Mouse (Mus musculus) neural tube, embryonic 14.5 days (tissue): ENCODE measurements around the gene Tagap1. TPM values are rescaled to one million over a fixed set of nuclear protein-coding genes. Genes with fewer than 3 reads are reported as not detected.
A peak's percentile ranks its signal among the peaks of the same experiment; 100 is the strongest.
"Not testable (repeated sequence)": the region's sequence is repeated elsewhere in the genome, so short reads cannot be mapped to it uniquely, and the experiment has no call there.

Experiments used
- ATAC-seq: fragments of 200-750 bp; cut with Nextera tagmentation; 2 replicates; pipeline ENCODE4 v1.8.0; 2017; ENCODE audit warnings: low read depth, mild to moderate bottlenecking, moderate TSS enrichment, moderate library complexity
- H3K27ac ChIP-seq: fragments of 300-500 bp; sonication (generic); 2 replicates; pipeline ENCODE4 v1.5.1; 2014; ENCODE audit warnings: low read depth, mild to moderate bottlenecking, control low read depth, low read length, moderate library complexity, mixed read lengths
- H3K27me3 ChIP-seq: fragments of 300-500 bp; sonication (generic); 2 replicates; pipeline ENCODE4 v1.6.1; 2014; ENCODE audit warnings: low read length; ENCODE audit not compliant: control insufficient read depth, insufficient read depth
- H3K36me3 ChIP-seq: fragments of 300-500 bp; sonication (generic); 2 replicates; pipeline ENCODE4 v1.6.1; 2014; ENCODE audit warnings: low read length, mixed read lengths; ENCODE audit not compliant: control insufficient read depth, insufficient read depth
- H3K4me1 ChIP-seq: fragments of 300-500 bp; sonication (generic); 2 replicates; pipeline ENCODE4 v1.6.1; 2014; ENCODE audit warnings: low read length; ENCODE audit not compliant: control insufficient read depth, insufficient read depth
- H3K4me2 ChIP-seq: fragments of 300-500 bp; sonication (generic); 2 replicates; pipeline ENCODE4 v1.6.1; 2014; ENCODE audit warnings: mild to moderate bottlenecking, low read depth, low read length, control low read depth
- H3K4me3 ChIP-seq: fragments of 300-500 bp; sonication (generic); 2 replicates; pipeline ENCODE4 v1.5.1; 2014; ENCODE audit warnings: low read depth, low read length, control low read depth, mixed read lengths
- H3K9ac ChIP-seq: fragments of 300-500 bp; sonication (generic); replicated peaks from 2 replicates; pipeline ENCODE4 v1.6.1; 2014; ENCODE audit warnings: low read depth, mild to moderate bottlenecking, control low read depth, low read length, mixed read lengths
- H3K9me3 ChIP-seq: fragments of 300-500 bp; sonication (generic); 2 replicates; pipeline ENCODE4 v1.6.1; 2016; ENCODE audit warnings: low read length; ENCODE audit not compliant: control insufficient read depth
- WGBS: fragments of 180-500 bp; shearing (Covaris S2); extraction: QIAGEN DNeasy Blood & Tissue Kit; methylation state at CpG from one replicate; pipeline ENCODE4 v1.1.7; 2014; 5-methylcytosine and 5-hydroxymethylcytosine counted together
- polyA plus RNA-seq: library from polyadenylated mRNA; unstranded; fragments of >200 nt; fragmentation: Nextera tagmentation; extraction: Ambion mirVana; gene quantifications from 2 replicates; pipeline ENCODE4 v1.2.1, GENCODE M21; 2014

Gene Tagap1
- polyA plus RNA-seq, 1 experiment from 2014 or later: 75.2 TPM

DNA sequence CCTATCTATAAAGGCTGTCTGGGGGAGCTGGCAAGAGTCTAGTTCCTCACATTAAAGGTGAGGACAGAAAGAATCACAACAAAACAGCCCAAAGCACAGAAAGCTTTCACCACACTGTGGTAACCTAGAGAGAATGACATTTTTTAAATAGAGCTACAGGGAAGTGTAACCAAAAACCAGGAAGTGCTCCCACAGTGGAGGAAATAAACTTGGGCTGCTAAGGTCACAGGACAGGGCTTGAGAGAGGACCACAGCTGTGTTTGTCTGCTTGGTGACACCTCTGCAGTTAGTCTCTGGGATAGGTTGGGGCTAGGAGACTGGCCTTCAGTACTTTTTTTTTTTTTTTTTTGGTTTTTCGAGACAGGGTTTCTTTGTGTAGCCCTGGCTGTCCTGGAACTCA, 6.7 kb upstream of the Tagap1 start:
- not testable (repeated sequence) for H3K4me3 ChIP-seq, ATAC-seq, H3K9me3 ChIP-seq, H3K4me1 ChIP-seq, H3K4me2 ChIP-seq, H3K9ac ChIP-seq, H3K27ac ChIP-seq, H3K27me3 ChIP-seq, H3K36me3 ChIP-seq
- WGBS: no CpG with 5 or more reads among the region's 1 CpGs

DNA sequence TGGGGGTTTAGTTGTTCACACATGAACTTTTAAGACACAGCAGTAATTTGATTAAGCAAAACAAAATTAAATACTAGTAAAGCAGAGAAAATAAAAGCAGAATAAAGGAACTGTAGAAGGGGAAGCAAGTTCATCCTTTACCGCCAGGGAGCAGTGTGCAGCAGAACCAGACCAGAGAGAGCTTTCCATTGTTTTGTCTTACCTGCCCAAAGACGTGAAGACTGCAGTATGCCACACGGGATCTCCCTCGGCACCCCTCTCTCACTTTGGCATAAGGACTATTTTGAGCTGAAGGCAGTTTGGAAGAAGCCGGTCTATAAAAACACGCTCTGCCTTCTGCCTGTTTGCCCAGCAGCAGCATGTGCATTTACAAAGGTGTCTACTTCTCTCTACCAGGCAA, 4.4 kb upstream of the Tagap1 start:
- not testable (repeated sequence) for H3K4me1 ChIP-seq, H3K4me3 ChIP-seq, H3K36me3 ChIP-seq, ATAC-seq, H3K27ac ChIP-seq, H3K9me3 ChIP-seq, H3K4me2 ChIP-seq, H3K27me3 ChIP-seq, H3K9ac ChIP-seq
- WGBS: 11% methylated on average over 5 of the region's 6 CpGs

DNA sequence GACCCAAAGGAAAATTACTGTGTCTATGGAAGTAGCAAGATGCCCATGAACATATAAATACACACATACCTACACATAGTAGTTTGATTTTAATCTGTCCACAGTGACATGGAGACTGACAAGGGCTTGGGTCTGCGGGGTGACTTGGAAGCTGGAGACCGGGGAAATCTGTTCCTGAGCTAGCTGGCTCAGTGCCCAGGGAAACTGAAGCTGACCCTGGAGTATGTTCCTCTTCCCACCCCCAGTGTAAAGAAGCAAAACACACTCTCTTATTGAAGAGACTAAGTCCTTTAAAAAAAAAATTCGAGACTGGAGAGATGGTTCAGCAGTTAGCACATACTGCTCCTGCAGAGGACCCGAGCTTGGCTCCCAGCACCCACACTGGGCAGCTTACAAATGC, 2.0 kb upstream of the Tagap1 start:
- H3K4me2 ChIP-seq, ATAC-seq, H3K27me3 ChIP-seq, H3K4me3 ChIP-seq, H3K36me3 ChIP-seq, H3K4me1 ChIP-seq, H3K9ac ChIP-seq, H3K9me3 ChIP-seq, H3K27ac ChIP-seq: not testable (repeated sequence)
- WGBS: 71% methylated on average over 4 of the region's 4 CpGs

DNA sequence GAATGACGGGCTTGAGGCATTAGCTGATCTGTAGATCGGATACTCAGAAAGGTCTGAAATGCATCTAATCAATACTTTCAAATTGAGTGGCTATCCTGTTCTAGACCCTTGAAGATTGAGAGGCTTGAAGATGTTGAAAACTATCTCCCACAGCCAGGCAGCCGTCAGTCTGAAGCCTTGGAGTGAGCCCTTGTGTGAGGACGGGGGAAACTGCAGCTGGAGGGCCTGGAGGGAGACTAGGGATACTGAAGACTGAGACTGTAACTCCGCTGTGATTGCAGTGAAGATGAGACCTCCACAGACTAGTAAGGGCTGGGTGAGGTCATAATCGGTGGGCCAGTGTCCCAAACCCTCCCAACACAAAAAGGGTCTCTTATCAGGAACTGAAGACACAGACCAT, 1.4 kb upstream of the Tagap1 start:
- not testable (repeated sequence) for H3K9me3 ChIP-seq, H3K27ac ChIP-seq, H3K27me3 ChIP-seq, H3K4me1 ChIP-seq, ATAC-seq, H3K4me2 ChIP-seq, H3K36me3 ChIP-seq, H3K4me3 ChIP-seq, H3K9ac ChIP-seq
- WGBS: 66% methylated on average over 3 of the region's 6 CpGs

DNA sequence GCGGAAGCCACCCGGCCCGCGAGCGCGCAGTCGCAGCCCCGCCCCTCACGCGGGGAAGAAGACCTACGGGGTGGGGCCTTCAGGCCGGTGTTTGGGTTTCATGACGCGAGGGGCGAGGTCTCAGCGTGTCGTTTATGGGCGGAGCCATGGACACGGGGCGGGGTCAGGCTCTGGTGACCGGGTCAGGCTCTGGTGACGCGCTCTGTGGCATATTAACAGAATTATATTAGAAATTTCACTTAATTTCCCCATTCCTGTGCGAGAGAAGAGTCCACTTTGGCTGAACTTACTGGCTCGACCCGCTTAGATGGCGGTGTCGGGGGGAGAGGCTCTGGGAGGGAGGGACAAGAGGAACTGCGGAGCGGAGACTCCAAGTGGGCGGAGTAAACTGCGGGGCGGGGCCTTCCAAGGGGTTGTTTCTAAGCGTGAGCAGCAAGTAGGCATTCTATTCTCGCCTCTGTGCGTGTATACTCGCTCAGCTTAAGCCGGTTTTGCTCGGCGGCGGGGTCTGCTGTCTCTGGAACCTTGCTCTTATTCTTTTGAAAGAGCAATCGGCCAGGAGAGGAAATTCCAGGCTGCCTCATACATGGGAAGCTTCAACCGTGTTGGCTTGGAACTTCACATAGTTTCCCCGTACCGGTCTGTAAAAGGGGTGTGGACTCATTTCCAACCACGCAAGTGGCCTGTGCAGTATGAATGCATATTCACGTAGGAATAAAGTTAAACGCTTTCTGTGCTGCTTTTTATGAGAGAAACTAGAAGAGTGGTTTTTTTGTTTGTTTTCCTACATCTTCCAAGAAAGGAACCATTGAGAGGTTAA, 435 bp upstream of the Tagap1 start:
- not testable (repeated sequence) for H3K9ac ChIP-seq, H3K9me3 ChIP-seq, H3K4me1 ChIP-seq, H3K36me3 ChIP-seq, H3K4me2 ChIP-seq, H3K27me3 ChIP-seq, H3K27ac ChIP-seq
- peak overlapping the region; percentile 36; the same call in 1 of the 2 replicates for H3K4me3 ChIP-seq
- WGBS: under 1% methylated on average over 10 of the region's 48 CpGs
- peak; percentile 97 for ATAC-seq

DNA sequence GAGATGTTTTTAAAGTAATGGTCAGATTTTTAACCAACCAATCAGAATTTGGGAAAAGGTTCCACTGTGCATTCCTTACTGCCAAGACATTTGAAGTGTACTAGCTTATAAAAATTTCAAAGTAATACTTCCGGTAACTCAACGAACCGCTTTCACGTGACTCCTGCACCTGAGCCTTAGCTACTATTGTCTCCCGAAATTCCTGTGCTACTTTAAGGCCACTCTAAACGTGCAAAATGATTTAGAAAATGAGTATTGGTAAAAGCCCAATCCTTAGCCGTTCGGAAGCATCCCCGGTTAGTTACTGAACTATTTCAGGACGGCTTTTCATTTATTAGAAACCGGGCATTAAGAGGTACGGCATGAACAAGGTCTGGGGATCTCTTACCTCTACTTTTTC, 607 bp downstream of the Tagap1 start:
- ATAC-seq, H3K4me1 ChIP-seq, H3K27me3 ChIP-seq, H3K9me3 ChIP-seq, H3K9ac ChIP-seq, H3K36me3 ChIP-seq, H3K27ac ChIP-seq: not testable (repeated sequence)
- Histone ChIP-seq H3K4me3 (peak overlapping the region; percentile 36), H3K4me2 (peak overlapping the region; percentile 39; the same call in 1 of the 2 replicates)
- WGBS: under 1% methylated on average over 12 of the region's 12 CpGs

DNA sequence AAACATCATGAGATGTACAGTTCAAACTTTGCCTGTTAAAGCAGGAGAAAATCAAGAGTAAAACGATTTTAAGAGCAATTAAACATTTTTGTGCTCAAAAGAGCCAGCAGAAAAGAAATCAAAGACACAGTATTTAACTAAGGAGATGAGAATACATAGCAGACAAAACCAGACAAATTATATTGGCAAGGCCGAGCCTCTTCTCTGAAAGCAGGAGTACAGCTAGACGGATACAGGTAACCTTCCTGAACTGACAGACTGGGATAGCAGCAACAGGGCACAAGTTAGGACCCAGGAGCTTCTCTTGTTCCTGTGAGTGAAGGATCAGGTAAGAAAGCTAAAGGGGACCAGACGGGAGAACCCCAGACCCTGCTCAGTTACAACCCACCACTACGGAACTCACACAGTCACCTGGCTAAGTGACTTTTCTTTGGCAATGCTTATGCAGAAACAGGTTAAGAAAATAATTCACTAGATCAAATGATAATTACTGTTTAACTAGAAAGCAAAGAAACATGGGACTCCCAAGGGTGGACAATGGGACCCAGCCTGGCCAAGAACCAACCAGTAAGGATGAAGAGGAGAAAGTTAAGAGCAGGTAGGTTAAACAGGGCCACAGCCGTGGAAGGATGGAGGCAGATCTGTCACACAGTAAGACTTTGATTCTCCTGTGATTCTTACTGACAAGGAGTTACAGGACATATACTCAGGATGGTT, 1.3 kb downstream of the Tagap1 start:
- WGBS: 77% methylated on average over 3 of the region's 6 CpGs
- H3K4me2 ChIP-seq: peak overlapping the region; percentile 39; the same call in 1 of the 2 replicates
- not testable (repeated sequence) for H3K36me3 ChIP-seq, ATAC-seq, H3K27me3 ChIP-seq, H3K9me3 ChIP-seq, H3K27ac ChIP-seq, H3K4me1 ChIP-seq, H3K9ac ChIP-seq
- peak overlapping the region; percentile 36; the same call in 1 of the 2 replicates for H3K4me3 ChIP-seq

DNA sequence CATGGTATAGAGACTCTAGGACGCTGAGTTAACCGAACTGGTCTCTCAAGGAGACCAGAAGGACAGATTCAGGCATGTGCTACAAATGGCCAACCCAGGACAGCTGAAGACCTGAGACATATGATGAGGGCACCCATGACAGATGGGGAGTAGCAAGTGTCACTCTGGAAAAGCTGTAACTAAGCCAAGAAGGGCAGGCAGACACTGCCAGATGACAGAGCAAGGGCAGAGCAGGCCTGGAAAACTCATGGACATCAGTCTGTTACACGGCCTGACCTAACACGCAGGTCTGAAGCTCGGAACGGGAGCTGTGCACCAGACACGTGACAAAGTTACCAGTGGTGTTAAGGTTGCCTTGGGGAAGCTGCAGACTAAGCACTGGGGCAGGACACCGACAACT, 2.1 kb downstream of the Tagap1 start:
- not testable (repeated sequence) for H3K36me3 ChIP-seq, H3K27ac ChIP-seq, H3K27me3 ChIP-seq, ATAC-seq, H3K4me1 ChIP-seq, H3K9me3 ChIP-seq, H3K4me3 ChIP-seq, H3K4me2 ChIP-seq, H3K9ac ChIP-seq
- 94% methylated on average over 5 of the region's 8 CpGs for WGBS

DNA sequence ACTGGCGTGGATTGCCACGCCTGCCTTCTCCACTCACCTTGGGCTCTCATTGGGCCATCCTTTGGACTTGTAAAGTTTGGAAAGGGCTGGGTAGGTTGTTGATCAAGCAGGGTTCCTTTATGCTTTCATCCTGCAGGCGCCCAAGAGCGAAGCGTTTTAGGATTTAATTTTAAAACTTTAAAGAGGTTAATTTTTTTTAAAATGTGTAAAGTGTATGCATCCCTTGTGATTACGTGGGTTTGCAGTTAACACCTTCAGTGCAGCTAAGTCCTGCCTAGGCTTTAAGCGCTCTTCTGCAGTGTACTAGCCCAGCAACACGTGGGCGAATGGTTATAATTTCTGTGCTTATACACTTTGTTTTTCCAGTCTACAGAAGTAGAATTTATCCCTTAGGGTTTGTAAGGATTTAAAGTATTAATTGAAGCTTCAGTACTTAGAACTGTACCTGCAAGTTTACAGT, 12.2 kb downstream of the Tagap1 start:
- Histone ChIP-seq H3K9ac (peak overlapping the region; percentile 44), H3K27ac (peak overlapping the region; percentile 70), H3K4me3 (peak overlapping the region; percentile 46), H3K4me2 (peak overlapping the region; percentile 54)
- ATAC-seq: peak; percentile 25; the same call in 1 of the 2 replicates
- H3K9me3 ChIP-seq, H3K4me1 ChIP-seq, H3K27me3 ChIP-seq, H3K36me3 ChIP-seq: not testable (repeated sequence)
- 17% methylated on average over 8 of the region's 9 CpGs for WGBS
